Mouse (Mus musculus) stomach, postnatal 0 days (tissue): ENCODE data around the gene Zfp94.

Experiments
- CTCF ChIP-seq: IDR thresholded peaks from 2 replicates; pipeline ENCODE4 v1.5.1; 2016; ENCODE audit warnings: antibody characterized with exemption, low read depth, mild to moderate bottlenecking, moderate library complexity
- EP300 ChIP-seq: optimal IDR thresholded peaks from 2 replicates; pipeline ENCODE3; 2016; ENCODE audit warnings: antibody characterized with exemption

GRCm38 (mm10) chr7:24315726-24316566, 520 bp downstream of the Zfp94 start:
- no peak for TF ChIP-seq CTCF
- TF ChIP-seq EP300 = no peak
